Mouse (Mus musculus): Measurements from ENCODE around the gene Ctbp2. TPM values are rescaled to one million over a fixed set of nuclear protein-coding genes. Genes with fewer than 3 reads are reported as not detected.

The Ctbp2 gene
- polyA plus RNA-seq, 1 experiment from 2014 or later = 129 TPM

DNA sequence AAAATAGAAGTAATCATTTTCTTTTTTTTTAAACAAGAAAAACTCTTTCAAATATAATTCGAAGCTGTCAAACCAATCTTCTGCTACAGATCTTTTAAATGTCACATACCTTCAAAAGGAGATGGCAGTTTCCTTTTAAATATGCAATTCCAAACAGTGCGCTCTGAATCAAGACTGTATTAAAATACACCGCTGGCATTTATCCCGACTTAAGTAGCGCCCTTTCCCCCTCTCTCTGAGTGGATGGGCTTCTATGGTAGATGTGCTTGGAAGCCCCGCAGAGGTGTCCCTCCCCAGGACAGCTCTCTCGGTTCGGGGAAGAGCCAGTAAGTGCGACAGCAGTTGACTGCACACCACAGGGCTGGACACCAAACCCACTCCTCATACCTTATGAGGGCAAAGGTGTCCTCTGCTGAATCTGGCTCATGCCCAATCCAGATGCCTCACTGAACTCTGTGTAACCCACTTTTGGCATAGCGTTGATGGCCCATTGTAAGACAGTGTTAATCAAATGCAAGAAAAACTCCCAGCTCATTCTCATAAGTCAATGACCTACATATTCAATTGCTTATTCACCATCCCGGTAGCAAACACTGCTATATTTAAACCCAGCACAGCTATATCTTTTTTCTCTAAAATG is 34.4 kb downstream of the Ctbp2 start:
- Histone ChIP-seq H3K4me3 (ENCODE audit: low read depth, low read length) (no peak overlapping the region), H3K9ac (replicated peaks; ENCODE audit: low read length) (no peak overlapping the region), H3K27me3 (ENCODE audit: control insufficient read depth, insufficient read depth, low read length) (no peaks in the 10 kb centered on the region), H3K36me3 (replicated peaks; ENCODE audit: control insufficient read depth, insufficient read depth, low read depth, low read length) (no peaks in the 10 kb centered on the region), H3K27ac (replicated peaks; ENCODE audit: low read depth, low read length) (no peak overlapping the region), H3K9me3 (replicated peaks; ENCODE audit: control insufficient read depth, low read length) (no peaks in the 10 kb centered on the region), H3K4me2 (ENCODE audit: low read depth, low read length) (no peak overlapping the region), H3K4me1 (ENCODE audit: control insufficient read depth, insufficient read depth, low read length) (no peaks in the 10 kb centered on the region; the same call in 1 of the 2 replicates)
- WGBS = 87% methylated on average over 11 of the region's 11 CpGs
- ATAC-seq (replicated peaks; ENCODE audit: insufficient number of reproducible peaks, low FRiP score, low TSS enrichment, low read depth) (no peak), DNase-seq (ENCODE audit: low spot score) (no peak)

DNA sequence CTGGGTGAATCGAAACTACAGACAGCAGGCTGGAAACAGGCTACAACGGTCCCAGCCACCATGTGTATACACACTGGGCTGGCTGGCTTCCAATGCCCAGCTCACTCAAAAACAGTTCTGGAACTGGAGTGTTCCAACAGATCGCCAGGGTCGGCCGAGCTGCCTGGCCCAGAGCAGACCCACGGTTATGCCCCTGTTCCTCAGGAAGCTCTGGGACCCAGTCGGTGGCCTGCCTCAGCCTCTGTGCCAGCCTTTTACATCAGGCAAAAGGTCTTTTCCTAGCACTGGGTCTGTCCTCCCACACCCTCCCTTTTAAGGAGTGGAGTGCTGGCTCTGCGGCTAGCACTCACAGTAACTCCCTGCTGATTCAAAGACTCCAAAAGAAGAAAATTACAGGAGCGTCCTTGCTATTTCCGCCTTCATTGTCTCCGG is 35.3 kb downstream of the Ctbp2 start:
- H3K4me3 ChIP-seq (ENCODE audit: low read depth, low read length) = no peak overlapping the region
- no peak overlapping the region for H3K4me2 ChIP-seq (ENCODE audit: low read depth, low read length)
- H3K9ac ChIP-seq (replicated peaks; ENCODE audit: low read length) = no peak overlapping the region
- H3K4me1 ChIP-seq (ENCODE audit: control insufficient read depth, insufficient read depth, low read length) = no peaks in the 10 kb centered on the region; the same call in 1 of the 2 replicates
- no peaks in the 10 kb centered on the region for H3K9me3 ChIP-seq (replicated peaks; ENCODE audit: control insufficient read depth, low read length)
- ATAC-seq (replicated peaks; ENCODE audit: insufficient number of reproducible peaks, low FRiP score, low TSS enrichment, low read depth) = no peak
- no peaks in the 10 kb centered on the region for H3K36me3 ChIP-seq (replicated peaks; ENCODE audit: control insufficient read depth, insufficient read depth, low read depth, low read length)
- 57% methylated on average over 11 of the region's 11 CpGs for WGBS
- no peaks in the 10 kb centered on the region for H3K27me3 ChIP-seq (ENCODE audit: control insufficient read depth, insufficient read depth, low read length)
- DNase-seq (ENCODE audit: low spot score) = no peak
- H3K27ac ChIP-seq (replicated peaks; ENCODE audit: low read depth, low read length) = no peak overlapping the region

DNA sequence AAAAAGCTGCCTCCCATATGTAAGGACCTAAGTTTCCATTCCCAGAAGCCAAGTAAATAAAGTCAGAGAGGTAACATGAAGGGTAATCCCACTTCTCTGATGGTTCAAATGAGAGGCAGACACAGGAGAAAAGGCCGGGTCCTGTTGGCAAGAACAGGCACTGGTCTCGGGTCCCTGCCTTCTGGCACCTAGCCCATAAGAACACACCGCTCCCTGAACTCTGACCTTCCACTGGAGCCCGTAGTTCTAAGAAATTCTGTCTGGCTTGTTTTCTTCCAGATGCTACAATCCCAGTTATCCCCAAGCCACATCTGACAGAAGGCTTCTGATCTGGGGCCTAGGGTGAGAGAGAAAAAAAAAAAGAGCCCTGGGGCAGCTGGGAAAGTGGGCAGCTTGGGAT is 35.7 kb downstream of the Ctbp2 start:
- no peak overlapping the region for H3K4me2 ChIP-seq (ENCODE audit: low read depth, low read length)
- H3K27me3 ChIP-seq (ENCODE audit: control insufficient read depth, insufficient read depth, low read length) = no peaks in the 10 kb centered on the region
- 70% methylated on average over 4 of the region's 4 CpGs for WGBS
- no peaks in the 10 kb centered on the region for H3K36me3 ChIP-seq (replicated peaks; ENCODE audit: control insufficient read depth, insufficient read depth, low read depth, low read length)
- H3K4me1 ChIP-seq (ENCODE audit: control insufficient read depth, insufficient read depth, low read length) = no peaks in the 10 kb centered on the region; the same call in 1 of the 2 replicates
- no peak overlapping the region for H3K4me3 ChIP-seq (ENCODE audit: low read depth, low read length)
- H3K27ac ChIP-seq (replicated peaks; ENCODE audit: low read depth, low read length) = no peak overlapping the region
- H3K9ac ChIP-seq (replicated peaks; ENCODE audit: low read length) = no peak overlapping the region
- ATAC-seq (replicated peaks; ENCODE audit: insufficient number of reproducible peaks, low FRiP score, low TSS enrichment, low read depth) = no peak
- no peaks in the 10 kb centered on the region for H3K9me3 ChIP-seq (replicated peaks; ENCODE audit: control insufficient read depth, low read length)
- DNase-seq (ENCODE audit: low spot score) = no peak

DNA sequence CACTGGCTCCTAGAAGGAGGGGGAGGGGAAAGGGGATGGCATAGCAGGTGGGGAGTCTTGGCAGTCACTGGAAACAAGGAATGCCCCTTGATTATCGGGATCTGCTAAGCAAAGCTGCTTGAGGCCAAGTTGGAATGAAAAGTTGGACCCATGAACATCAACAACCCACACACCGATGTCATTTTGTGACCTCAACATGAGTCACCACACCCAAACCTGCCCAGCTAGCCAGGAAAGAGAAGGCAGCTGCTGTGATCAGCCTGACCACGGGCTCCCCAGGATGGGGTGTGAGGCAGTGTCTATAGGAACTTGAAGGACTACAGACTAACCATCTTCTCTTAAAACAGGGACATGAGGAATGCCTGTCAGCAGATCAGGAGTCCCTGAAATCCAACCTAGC is 38.7 kb downstream of the Ctbp2 start:
- DNase-seq (ENCODE audit: low spot score) = no peak
- no peak for ATAC-seq (replicated peaks; ENCODE audit: insufficient number of reproducible peaks, low FRiP score, low TSS enrichment, low read depth)
- H3K27me3 ChIP-seq (ENCODE audit: control insufficient read depth, insufficient read depth, low read length) = no peaks in the 10 kb centered on the region
- no peaks in the 10 kb centered on the region; the same call in 1 of the 2 replicates for H3K4me1 ChIP-seq (ENCODE audit: control insufficient read depth, insufficient read depth, low read length)
- H3K27ac ChIP-seq (replicated peaks; ENCODE audit: low read depth, low read length) = no peak overlapping the region
- no peak overlapping the region for H3K4me2 ChIP-seq (ENCODE audit: low read depth, low read length)
- WGBS = 89% methylated on average over 3 of the region's 3 CpGs
- no peak overlapping the region for H3K9ac ChIP-seq (replicated peaks; ENCODE audit: low read length)
- no peak overlapping the region for H3K4me3 ChIP-seq (ENCODE audit: low read depth, low read length)
- H3K9me3 ChIP-seq (replicated peaks; ENCODE audit: control insufficient read depth, low read length) = no peaks in the 10 kb centered on the region
- no peaks in the 10 kb centered on the region for H3K36me3 ChIP-seq (replicated peaks; ENCODE audit: control insufficient read depth, insufficient read depth, low read depth, low read length)

DNA sequence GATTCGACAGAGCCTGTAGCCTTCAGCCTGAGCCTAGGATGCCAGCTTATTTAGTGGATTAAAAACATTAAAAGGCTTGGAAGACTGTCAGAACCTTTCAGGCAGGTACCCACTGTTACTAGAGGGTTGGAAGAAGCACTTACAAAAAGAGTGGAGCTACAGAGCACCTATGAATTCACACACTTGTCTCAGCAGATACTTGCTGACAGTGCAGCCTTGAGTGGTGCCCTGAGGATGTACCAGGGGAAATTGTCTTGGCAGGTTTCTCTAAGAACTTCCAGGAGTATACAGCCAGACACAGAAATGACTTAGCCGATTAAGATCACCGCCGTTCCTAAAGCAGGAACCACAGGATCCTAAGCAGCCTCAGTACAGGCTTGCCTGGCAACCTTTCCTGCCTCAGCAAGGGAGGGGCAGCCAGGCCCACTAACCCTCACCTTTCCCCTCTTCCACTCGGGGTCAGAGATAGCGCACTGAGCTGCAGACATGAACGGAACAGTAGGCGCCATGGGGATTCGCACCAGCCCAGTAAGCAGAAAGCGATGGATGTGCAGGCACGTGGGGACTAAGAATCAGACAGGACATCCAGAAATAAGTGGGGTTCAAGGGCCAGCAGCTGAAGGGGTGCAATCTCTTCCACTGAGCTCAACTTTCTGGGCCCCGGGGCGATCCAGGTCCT is 40.1 kb downstream of the Ctbp2 start:
- Histone ChIP-seq H3K27ac (replicated peaks; ENCODE audit: low read depth, low read length) (no peak overlapping the region), H3K9me3 (replicated peaks; ENCODE audit: control insufficient read depth, low read length) (no peaks in the 10 kb centered on the region), H3K9ac (replicated peaks; ENCODE audit: low read length) (no peak overlapping the region), H3K4me1 (ENCODE audit: control insufficient read depth, insufficient read depth, low read length) (no peaks in the 10 kb centered on the region; the same call in 1 of the 2 replicates), H3K27me3 (ENCODE audit: control insufficient read depth, insufficient read depth, low read length) (no peaks in the 10 kb centered on the region), H3K4me2 (ENCODE audit: low read depth, low read length) (no peak overlapping the region), H3K4me3 (ENCODE audit: low read depth, low read length) (no peak overlapping the region), H3K36me3 (replicated peaks; ENCODE audit: control insufficient read depth, insufficient read depth, low read depth, low read length) (no peaks in the 10 kb centered on the region)
- ATAC-seq (replicated peaks; ENCODE audit: insufficient number of reproducible peaks, low FRiP score, low TSS enrichment, low read depth) (no peak), DNase-seq (ENCODE audit: low spot score) (no peak)
- WGBS = 83% methylated on average over 13 of the region's 13 CpGs

DNA sequence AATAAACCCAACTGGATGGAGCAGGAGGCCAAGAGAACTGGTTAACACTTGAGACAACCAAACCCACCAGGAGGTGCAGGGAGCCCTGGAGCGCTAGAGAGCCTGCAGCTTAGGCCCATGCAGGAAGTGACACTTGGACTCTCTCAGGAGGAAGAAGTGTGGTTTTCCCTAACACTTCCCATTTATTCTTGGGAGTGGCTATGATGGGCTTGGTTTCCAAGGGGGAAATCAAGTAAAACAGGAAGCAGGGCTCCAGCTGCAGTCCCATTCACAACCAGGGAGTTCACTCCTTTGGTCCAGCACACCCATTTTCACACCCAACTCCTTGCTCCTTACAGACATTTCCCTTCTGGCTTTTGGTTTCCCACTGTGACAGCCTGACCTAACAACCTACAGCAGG is 45.2 kb downstream of the Ctbp2 start:
- ATAC-seq (replicated peaks; ENCODE audit: insufficient number of reproducible peaks, low FRiP score, low TSS enrichment, low read depth) (no peak), DNase-seq (ENCODE audit: low spot score) (no peak)
- Histone ChIP-seq H3K4me2 (ENCODE audit: low read depth, low read length) (no peak overlapping the region), H3K9ac (replicated peaks; ENCODE audit: low read length) (no peak overlapping the region), H3K4me3 (ENCODE audit: low read depth, low read length) (no peak overlapping the region), H3K4me1 (ENCODE audit: control insufficient read depth, insufficient read depth, low read length) (0 out of 2 replicates have a peak, but pooled peaks cover 4% of the 10 kb centered on the region), H3K27me3 (ENCODE audit: control insufficient read depth, insufficient read depth, low read length) (no peaks in the 10 kb centered on the region), H3K36me3 (replicated peaks; ENCODE audit: control insufficient read depth, insufficient read depth, low read depth, low read length) (no peaks in the 10 kb centered on the region), H3K27ac (replicated peaks; ENCODE audit: low read depth, low read length) (no peak overlapping the region), H3K9me3 (replicated peaks; ENCODE audit: control insufficient read depth, low read length) (no peaks in the 10 kb centered on the region)
- 92% methylated on average over 1 of the region's 1 CpGs for WGBS

DNA sequence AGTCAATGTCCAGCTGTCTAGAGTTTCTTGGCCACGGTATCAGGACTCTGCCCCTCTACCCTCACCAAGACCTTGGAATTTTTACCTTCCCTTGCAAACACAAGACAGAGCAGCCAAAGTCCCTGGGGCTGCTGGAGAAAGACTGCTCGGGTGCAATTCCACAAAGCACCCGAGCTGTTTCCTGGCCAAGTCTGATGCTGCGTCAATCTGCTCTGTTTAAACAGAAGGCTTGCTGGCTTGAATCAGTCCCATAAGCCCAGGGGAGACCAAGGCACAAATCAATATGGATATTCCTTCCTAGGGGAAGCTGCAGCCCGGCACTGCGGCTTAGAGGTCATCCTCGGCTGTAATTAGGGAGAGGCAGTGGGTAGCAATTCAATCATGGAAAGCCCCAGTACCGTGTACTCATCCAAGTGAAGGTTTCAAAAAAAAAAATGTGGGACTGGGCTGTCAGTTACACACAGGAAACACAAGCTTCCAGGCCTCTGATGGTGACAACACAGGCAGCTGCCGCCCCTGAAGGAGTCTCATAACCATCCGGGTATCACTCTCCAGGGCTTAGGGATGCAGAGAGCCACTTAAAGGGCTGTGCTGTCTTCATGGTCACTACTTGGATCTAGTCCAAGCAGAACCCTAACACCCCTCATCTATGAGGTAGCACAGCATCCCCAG is 49.6 kb downstream of the Ctbp2 start:
- H3K27me3 ChIP-seq (ENCODE audit: control insufficient read depth, insufficient read depth, low read length) = no peaks in the 10 kb centered on the region
- DNase-seq (ENCODE audit: low spot score) (no peak), ATAC-seq (replicated peaks; ENCODE audit: insufficient number of reproducible peaks, low FRiP score, low TSS enrichment, low read depth) (no peak)
- no peaks in the 10 kb centered on the region for H3K36me3 ChIP-seq (replicated peaks; ENCODE audit: control insufficient read depth, insufficient read depth, low read depth, low read length)
- 0 out of 2 replicates have a peak, but pooled peaks cover 4% of the 10 kb centered on the region for H3K4me1 ChIP-seq (ENCODE audit: control insufficient read depth, insufficient read depth, low read length)
- H3K4me2 ChIP-seq (ENCODE audit: low read depth, low read length) = no peak overlapping the region
- no peak overlapping the region for H3K9ac ChIP-seq (replicated peaks; ENCODE audit: low read length)
- WGBS = 67% methylated on average over 10 of the region's 10 CpGs
- H3K27ac ChIP-seq (replicated peaks; ENCODE audit: low read depth, low read length) = no peak overlapping the region; the same call in 1 of the 2 replicates
- H3K4me3 ChIP-seq (ENCODE audit: low read depth, low read length) = no peak overlapping the region
- no peaks in the 10 kb centered on the region for H3K9me3 ChIP-seq (replicated peaks; ENCODE audit: control insufficient read depth, low read length)

DNA sequence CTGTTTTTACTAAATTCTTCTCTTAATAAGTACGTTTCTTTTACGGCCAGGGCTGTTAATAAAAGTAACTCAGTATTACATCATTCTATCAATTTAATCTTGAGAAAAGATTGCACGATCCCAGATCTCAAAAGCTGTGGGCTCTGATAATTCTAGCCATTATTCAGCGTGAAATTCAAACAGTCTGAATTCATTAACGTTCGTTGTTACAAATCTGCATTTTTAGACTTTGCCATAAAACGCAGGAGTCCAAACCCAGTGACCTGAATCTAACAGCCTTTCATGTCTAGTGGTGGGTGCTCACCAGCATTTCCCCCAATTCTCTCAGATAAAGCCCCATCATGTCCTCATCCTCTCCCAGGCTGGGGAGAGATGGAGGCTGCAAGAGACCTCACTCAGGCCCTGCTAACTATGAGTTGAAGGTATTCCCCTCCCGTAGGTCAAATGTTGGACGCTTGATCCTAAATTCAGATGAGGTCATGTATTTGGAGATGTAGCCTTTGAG is 51.0 kb downstream of the Ctbp2 start:
- WGBS = 81% methylated on average over 9 of the region's 9 CpGs
- H3K4me2 ChIP-seq (ENCODE audit: low read depth, low read length) = no peak overlapping the region
- H3K4me3 ChIP-seq (ENCODE audit: low read depth, low read length) = no peak overlapping the region
- no peaks in the 10 kb centered on the region for H3K27me3 ChIP-seq (ENCODE audit: control insufficient read depth, insufficient read depth, low read length)
- H3K4me1 ChIP-seq (ENCODE audit: control insufficient read depth, insufficient read depth, low read length) = 0 out of 2 replicates have a peak, but pooled peaks cover 4% of the 10 kb centered on the region
- H3K9me3 ChIP-seq (replicated peaks; ENCODE audit: control insufficient read depth, low read length) = no peaks in the 10 kb centered on the region
- no peak for DNase-seq (ENCODE audit: low spot score)
- H3K36me3 ChIP-seq (replicated peaks; ENCODE audit: control insufficient read depth, insufficient read depth, low read depth, low read length) = no peaks in the 10 kb centered on the region
- no peak overlapping the region for H3K9ac ChIP-seq (replicated peaks; ENCODE audit: low read length)
- ATAC-seq (replicated peaks; ENCODE audit: insufficient number of reproducible peaks, low FRiP score, low TSS enrichment, low read depth) = no peak
- no peak overlapping the region for H3K27ac ChIP-seq (replicated peaks; ENCODE audit: low read depth, low read length)

All from embryonic facial prominence, embryonic 11.5 days (tissue).